Mouse (Mus musculus): ENCODE data around the gene Gm49776. TPM values are rescaled to one million over a fixed set of nuclear protein-coding genes. Genes with fewer than 3 reads are reported as not detected.

Gene Gm49776
- total and polyA plus RNA-seq, 3 experiments: not detected

GRCm38 (mm10) chr16:18221543-18221898 is 36.6 kb downstream of the Gm49776 start:
- H3K36me3 ChIP-seq (replicated peaks): no peaks in the 10 kb centered on the region
- ATAC-seq (ENCODE audit: extremely low read depth, insufficient number of reproducible peaks, low FRiP score, poor library complexity, severe bottlenecking) (no peak), DNase-seq (ENCODE audit: low spot score) (no peak)
- H3K4me3 ChIP-seq (ENCODE audit: low read depth, low read length): no peak overlapping the region
- peaks cover 59% of the 10 kb centered on the region for H3K27me3 ChIP-seq (ENCODE audit: insufficient read depth, low read length)
- peaks cover 2% of the 10 kb centered on the region; the same call in 1 of the 2 replicates for H3K4me1 ChIP-seq (ENCODE audit: insufficient read depth, low read depth, low read length)
- no peaks in the 10 kb centered on the region for H3K9me3 ChIP-seq (replicated peaks)
- TF ChIP-seq TAL1 (conservative IDR thresholded peaks at IDR 0.05; ENCODE audit: low read depth, low read length) (no peak), GATA1 (IDR thresholded peaks at IDR 0.05; ENCODE audit: borderline replicate concordance, low read length) (no peak), GATA2 (IDR thresholded peaks at IDR 0.05; ENCODE audit: borderline replicate concordance, low read depth, low read length) (no peak), POLR2AphosphoS5 (IDR thresholded peaks at IDR 0.05; ENCODE audit: insufficient replicate concordance, low read depth, low read length) (no peak), CTCF (IDR thresholded peaks at IDR 0.05; ENCODE audit: low read depth, low read length) (no peak)

- DNase-seq (ENCODE audit: low spot score) (no peak), ATAC-seq (ENCODE audit: extremely low read depth, insufficient number of reproducible peaks, low FRiP score, poor library complexity, severe bottlenecking) (no peak)
- Histone ChIP-seq H3K27me3 (ENCODE audit: insufficient read depth, low read length) (peaks cover 62% of the 10 kb centered on the region), H3K9me3 (replicated peaks) (no peaks in the 10 kb centered on the region), H3K36me3 (replicated peaks) (no peaks in the 10 kb centered on the region), H3K4me1 (ENCODE audit: insufficient read depth, low read depth, low read length) (peaks cover 2% of the 10 kb centered on the region; the same call in 1 of the 2 replicates), H3K4me3 (ENCODE audit: low read depth, low read length) (no peak overlapping the region)
- TF ChIP-seq CTCF (IDR thresholded peaks at IDR 0.05; ENCODE audit: low read depth, low read length): no peak
- TF ChIP-seq TAL1 (conservative IDR thresholded peaks at IDR 0.05; ENCODE audit: low read depth, low read length): no peak
- no peak for TF ChIP-seq GATA2 (IDR thresholded peaks at IDR 0.05; ENCODE audit: borderline replicate concordance, low read depth, low read length)
- TF ChIP-seq POLR2AphosphoS5 (IDR thresholded peaks at IDR 0.05; ENCODE audit: insufficient replicate concordance, low read depth, low read length): no peak
- TF ChIP-seq GATA1 (IDR thresholded peaks at IDR 0.05; ENCODE audit: borderline replicate concordance, low read length): no peak
These were observed 37.1 kb downstream of the Gm49776 start for GRCm38 (mm10) chr16:18220856-18221542.

GRCm38 (mm10) chr16:18220001-18220400 is 38.1 kb downstream of the Gm49776 start:
- Histone ChIP-seq H3K4me1 (ENCODE audit: insufficient read depth, low read depth, low read length) (peaks cover 2% of the 10 kb centered on the region; the same call in 1 of the 2 replicates), H3K36me3 (replicated peaks) (no peaks in the 10 kb centered on the region), H3K4me3 (ENCODE audit: low read depth, low read length) (no peak overlapping the region), H3K27me3 (ENCODE audit: insufficient read depth, low read length) (peaks cover 63% of the 10 kb centered on the region), H3K9me3 (replicated peaks) (no peaks in the 10 kb centered on the region)
- no peak for TF ChIP-seq GATA1 (IDR thresholded peaks at IDR 0.05; ENCODE audit: borderline replicate concordance, low read length)
- TF ChIP-seq TAL1 (conservative IDR thresholded peaks at IDR 0.05; ENCODE audit: low read depth, low read length): no peak
- TF ChIP-seq POLR2AphosphoS5 (IDR thresholded peaks at IDR 0.05; ENCODE audit: insufficient replicate concordance, low read depth, low read length): no peak
- TF ChIP-seq CTCF (IDR thresholded peaks at IDR 0.05; ENCODE audit: low read depth, low read length): no peak
- TF ChIP-seq GATA2 (IDR thresholded peaks at IDR 0.05; ENCODE audit: borderline replicate concordance, low read depth, low read length): no peak
- no peak for ATAC-seq (ENCODE audit: extremely low read depth, insufficient number of reproducible peaks, low FRiP score, poor library complexity, severe bottlenecking)
- DNase-seq (ENCODE audit: low spot score): no peak

- ATAC-seq (ENCODE audit: extremely low read depth, insufficient number of reproducible peaks, low FRiP score, poor library complexity, severe bottlenecking): no peak
These were observed 39.5 kb downstream of the Gm49776 start for GRCm38 (mm10) chr16:18218580-18218996.

DNA sequence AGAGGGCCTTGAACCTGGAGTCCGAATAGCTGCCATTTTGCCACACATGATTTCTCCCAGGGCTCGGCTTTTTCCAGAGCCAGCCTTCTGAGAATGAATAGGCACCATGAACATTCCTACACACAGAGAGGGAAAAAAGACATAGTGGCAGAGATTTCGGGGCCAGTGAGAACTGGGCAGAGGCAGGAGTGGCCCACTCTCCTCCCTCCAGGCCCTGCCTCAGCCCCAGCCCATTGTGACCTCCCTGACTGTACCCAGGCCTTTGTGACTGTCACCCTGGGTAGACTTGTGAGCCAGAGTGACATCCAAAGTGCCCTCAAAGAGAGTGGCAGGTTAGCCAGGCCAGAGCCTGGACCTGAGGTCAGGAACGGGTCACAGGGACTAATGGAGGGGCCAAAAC is 40.5 kb downstream of the Gm49776 start, which contains the start of gene Ccdc188:
Gene Ccdc188, plus strand, starts transcription at position 301 of the 400 bp plus-strand sequence.
- H3K4me3 ChIP-seq (ENCODE audit: low read depth, low read length): no peak within 1 kb of the TSS
- ATAC-seq (ENCODE audit: extremely low read depth, insufficient number of reproducible peaks, low FRiP score, poor library complexity, severe bottlenecking): no peak
- peaks cover 63% of the 10 kb centered on the region for H3K27me3 ChIP-seq (ENCODE audit: insufficient read depth, low read length)
- H3K36me3 ChIP-seq (replicated peaks): no peaks in the 10 kb centered on the region
- peaks cover 2% of the 10 kb centered on the region; the same call in 1 of the 2 replicates for H3K4me1 ChIP-seq (ENCODE audit: insufficient read depth, low read depth, low read length)
- H3K9me3 ChIP-seq (replicated peaks): no peaks in the 10 kb centered on the region
- TF ChIP-seq POLR2AphosphoS5 (IDR thresholded peaks at IDR 0.05; ENCODE audit: insufficient replicate concordance, low read depth, low read length) (no peak), TAL1 (conservative IDR thresholded peaks at IDR 0.05; ENCODE audit: low read depth, low read length) (no peak), GATA2 (IDR thresholded peaks at IDR 0.05; ENCODE audit: borderline replicate concordance, low read depth, low read length) (no peak), CTCF (IDR thresholded peaks at IDR 0.05; ENCODE audit: low read depth, low read length) (no peak), GATA1 (IDR thresholded peaks at IDR 0.05; ENCODE audit: borderline replicate concordance, low read length) (no peak)
- no peak for DNase-seq (ENCODE audit: low spot score)

More at GRCm38 (mm10) chr16:18218580-18218996, 39.5 kb downstream of the Gm49776 start:
- no peaks in the 10 kb centered on the region for H3K36me3 ChIP-seq (replicated peaks)
- DNase-seq (ENCODE audit: low spot score): no peak
- H3K4me3 ChIP-seq (ENCODE audit: low read depth, low read length): no peak overlapping the region
- no peaks in the 10 kb centered on the region for H3K9me3 ChIP-seq (replicated peaks)
- H3K27me3 ChIP-seq (ENCODE audit: insufficient read depth, low read length): peaks cover 65% of the 10 kb centered on the region
- H3K4me1 ChIP-seq (ENCODE audit: insufficient read depth, low read depth, low read length): peaks cover 2% of the 10 kb centered on the region; the same call in 1 of the 2 replicates
- TF ChIP-seq POLR2AphosphoS5 (IDR thresholded peaks at IDR 0.05; ENCODE audit: insufficient replicate concordance, low read depth, low read length): no peak
- no peak for TF ChIP-seq CTCF (IDR thresholded peaks at IDR 0.05; ENCODE audit: low read depth, low read length)
- no peak for TF ChIP-seq TAL1 (conservative IDR thresholded peaks at IDR 0.05; ENCODE audit: low read depth, low read length)
- TF ChIP-seq GATA2 (IDR thresholded peaks at IDR 0.05; ENCODE audit: borderline replicate concordance, low read depth, low read length): no peak
- no peak for TF ChIP-seq GATA1 (IDR thresholded peaks at IDR 0.05; ENCODE audit: borderline replicate concordance, low read length)

DNA sequence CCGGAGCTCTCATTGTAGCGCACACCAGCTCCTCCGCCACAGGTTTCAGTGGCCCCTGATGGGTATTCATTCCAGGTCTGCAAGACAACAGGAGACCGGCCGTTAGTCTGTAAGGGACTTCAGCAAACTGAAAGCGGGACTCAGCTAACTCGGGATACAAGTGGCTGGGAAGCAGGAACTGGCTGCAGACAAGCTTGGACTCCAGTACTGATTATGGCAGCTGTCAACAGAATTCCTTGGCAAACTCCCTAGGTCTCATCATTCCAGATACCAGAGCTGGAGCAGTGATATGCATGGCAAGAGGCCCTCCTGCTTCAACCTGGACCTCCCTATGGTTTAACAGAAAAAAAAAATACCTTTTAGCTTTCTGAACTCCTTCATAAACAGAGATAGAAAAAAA is 43.3 kb downstream of the Gm49776 start:
- Histone ChIP-seq H3K4me1 (ENCODE audit: insufficient read depth, low read depth, low read length) (peaks cover 6% of the 10 kb centered on the region), H3K36me3 (replicated peaks) (no peaks in the 10 kb centered on the region)
- no peak for ATAC-seq (ENCODE audit: extremely low read depth, insufficient number of reproducible peaks, low FRiP score, poor library complexity, severe bottlenecking)

More for the DNA sequence above, 43.3 kb downstream of the Gm49776 start:
- peaks cover 58% of the 10 kb centered on the region for H3K27me3 ChIP-seq (ENCODE audit: insufficient read depth, low read length)
- no peak overlapping the region for H3K4me3 ChIP-seq (ENCODE audit: low read depth, low read length)
- no peak for DNase-seq (ENCODE audit: low spot score)
- no peak for TF ChIP-seq GATA1 (IDR thresholded peaks at IDR 0.05; ENCODE audit: borderline replicate concordance, low read length)
- no peak for TF ChIP-seq CTCF (IDR thresholded peaks at IDR 0.05; ENCODE audit: low read depth, low read length)
- no peak for TF ChIP-seq GATA2 (IDR thresholded peaks at IDR 0.05; ENCODE audit: borderline replicate concordance, low read depth, low read length)
- TF ChIP-seq POLR2AphosphoS5 (IDR thresholded peaks at IDR 0.05; ENCODE audit: insufficient replicate concordance, low read depth, low read length): no peak
- no peak for TF ChIP-seq TAL1 (conservative IDR thresholded peaks at IDR 0.05; ENCODE audit: low read depth, low read length)
- H3K9me3 ChIP-seq (replicated peaks): no peaks in the 10 kb centered on the region

All from G1E (cell line).